Mouse (Mus musculus) MEL (cell line): ENCODE results near the gene Papss1. TPM values are rescaled to one million over a fixed set of nuclear protein-coding genes. Genes with fewer than 3 reads are reported as not detected.

Source experiments
- DNase-seq: peaks from one replicate; pipeline ENCODE4 v3.0.0; 2011; ENCODE audit warnings: low read depth, low spot score
- H3K27ac ChIP-seq: 2 replicates; pipeline ENCODE4 v1.5.1; 2012; ENCODE audit warnings: low read depth, mild to moderate bottlenecking, control low read depth, low read length, moderate library complexity; ENCODE audit not compliant: control insufficient read depth
- H3K27me3 ChIP-seq, 2 experiments: fragments of 150-350 bp in 1 of 2; sonication (generic) in 1 of 2; 2 replicates each; pipeline ENCODE4 v1.6.1; 2012; ENCODE audit warnings: low read length in 2 of 2, mild to moderate bottlenecking in 2 of 2, improper control_type of control experiment in 1 of 2, moderate library complexity in 1 of 2; ENCODE audit not compliant: insufficient read depth in 2 of 2, control insufficient read depth in 1 of 2
- H3K36me3 ChIP-seq, 2 experiments: 2 replicates each; pipeline ENCODE4 v1.6.1; 2012 to 2014; ENCODE audit warnings: low read length in 2 of 2, improper control_type of control experiment in 1 of 2, inconsistent platforms in 1 of 2, mild to moderate bottlenecking in 1 of 2; ENCODE audit not compliant: insufficient read depth in 2 of 2, control insufficient read depth in 1 of 2
- H3K4me1 ChIP-seq, 2 experiments: fragments of 150-350 bp in 1 of 2; sonication (generic) in 1 of 2; 2 replicates each; pipeline ENCODE4 v1.6.1; 2012; ENCODE audit warnings: low read length in 2 of 2, improper control_type of control experiment in 1 of 2, mild to moderate bottlenecking in 1 of 2; ENCODE audit not compliant: insufficient read depth in 2 of 2, control insufficient read depth in 1 of 2
- H3K4me3 ChIP-seq, 2 experiments: fragments of 150-350 bp in 1 of 2; sonication (generic) in 1 of 2; 2 replicates each; pipeline ENCODE4 v1.5.1; 2012; ENCODE audit warnings: low read depth in 2 of 2, low read length in 2 of 2, mild to moderate bottlenecking in 2 of 2, moderate library complexity in 2 of 2, control low read depth in 1 of 2, improper control_type of control experiment in 1 of 2; ENCODE audit not compliant: control insufficient read depth in 1 of 2, insufficient read depth in 1 of 2
- H3K79me2 ChIP-seq: 2 replicates; pipeline ENCODE4 v1.6.1; 2012; ENCODE audit warnings: mild to moderate bottlenecking, low read length, moderate library complexity; ENCODE audit not compliant: control insufficient read depth, poor library complexity, insufficient read depth
- H3K9ac ChIP-seq: 2 replicates; pipeline ENCODE4 v1.6.1; 2012; ENCODE audit warnings: low read depth, mild to moderate bottlenecking, control low read depth, low read length, moderate library complexity; ENCODE audit not compliant: control insufficient read depth, poor library complexity, severe bottlenecking
- H3K9me3 ChIP-seq: fragments of 150-350 bp; sonication (generic); replicated peaks from 2 replicates; pipeline ENCODE4 v1.6.1; 2012; ENCODE audit warnings: mild to moderate bottlenecking, low read length, improper control_type of control experiment, moderate library complexity; ENCODE audit not compliant: insufficient read depth
- CHD1 ChIP-seq: IDR thresholded peaks from 2 replicates; pipeline ENCODE4 v1.6.1; 2012; ENCODE audit warnings: low read depth, mild to moderate bottlenecking, inconsistent platforms, low read length, improper control_type of control experiment
- CHD2 ChIP-seq: IDR thresholded peaks from 2 replicates; pipeline ENCODE4 v1.6.1; 2011; ENCODE audit warnings: low read length, improper control_type of control experiment
- CTCF ChIP-seq, 3 experiments: IDR thresholded peaks in 2 of 3; conservative IDR thresholded peaks in 1 of 3; 2 replicates each; pipeline ENCODE4 v1.5.1; 2011 to 2012; ENCODE audit warnings: low read length in 3 of 3, low read depth in 2 of 3, mild to moderate bottlenecking in 2 of 3, improper control_type of control experiment in 1 of 3, inconsistent platforms in 1 of 3, mixed read lengths in 1 of 3, moderate library complexity in 1 of 3; ENCODE audit not compliant: control insufficient read depth in 1 of 3, insufficient read depth in 1 of 3, poor library complexity in 1 of 3, severe bottlenecking in 1 of 3
- E2F4 ChIP-seq: IDR thresholded peaks from 2 replicates; pipeline ENCODE4 v1.6.1; 2011; ENCODE audit warnings: low read depth, low read length, improper control_type of control experiment, borderline replicate concordance
- ETS1 ChIP-seq: IDR thresholded peaks from 2 replicates; pipeline ENCODE4 v1.6.1; 2012; ENCODE audit warnings: low read depth, mild to moderate bottlenecking, inconsistent platforms, low read length, improper control_type of control experiment, moderate library complexity
- GABPA ChIP-seq: IDR thresholded peaks from 2 replicates; pipeline ENCODE4 v1.6.1; 2012; ENCODE audit warnings: low read depth, mild to moderate bottlenecking, inconsistent platforms, low read length, improper control_type of control experiment, moderate library complexity
- HCFC1 ChIP-seq: IDR thresholded peaks from 2 replicates; pipeline ENCODE4 v1.6.1; 2012; ENCODE audit warnings: low read depth, mild to moderate bottlenecking, inconsistent platforms, low read length, improper control_type of control experiment, moderate library complexity
- JUND ChIP-seq: IDR thresholded peaks from 2 replicates; pipeline ENCODE4 v1.6.1; 2011; ENCODE audit warnings: low read depth, mild to moderate bottlenecking, improper control_type of control experiment, low read length
- MAX ChIP-seq: IDR thresholded peaks from 2 replicates; pipeline ENCODE4 v1.6.1; 2011; ENCODE audit warnings: low read length, improper control_type of control experiment
- MAZ ChIP-seq: IDR thresholded peaks from 2 replicates; pipeline ENCODE4 v1.6.1; 2012; ENCODE audit warnings: low read depth, mild to moderate bottlenecking, inconsistent platforms, low read length, improper control_type of control experiment
- MEF2A ChIP-seq: IDR thresholded peaks from 2 replicates; pipeline ENCODE4 v1.6.1; 2014; ENCODE audit warnings: low read depth, mild to moderate bottlenecking, inconsistent platforms, low read length, improper control_type of control experiment; ENCODE audit not compliant: poor library complexity, insufficient replicate concordance, severe bottlenecking; ENCODE audit errors: extremely low read depth
- MXI1 ChIP-seq: IDR thresholded peaks from 2 replicates; pipeline ENCODE4 v1.6.1; 2011; ENCODE audit warnings: mild to moderate bottlenecking, low read depth, low read length, improper control_type of control experiment
- MYC ChIP-seq: IDR thresholded peaks from 2 replicates; pipeline ENCODE4 v1.6.1; 2011; ENCODE audit warnings: low read depth, mild to moderate bottlenecking, low read length, improper control_type of control experiment, moderate library complexity
- NELFE ChIP-seq: IDR thresholded peaks from 2 replicates; pipeline ENCODE4 v1.6.1; 2011; ENCODE audit warnings: low read depth, low read length, improper control_type of control experiment
- POLR2A ChIP-seq, 2 experiments: IDR thresholded peaks; 2 replicates each; pipeline ENCODE4 v1.6.1; 2011 to 2012; ENCODE audit warnings: low read length in 2 of 2, mild to moderate bottlenecking in 2 of 2, control low read depth in 1 of 2, improper control_type of control experiment in 1 of 2, low read depth in 1 of 2, moderate library complexity in 1 of 2; ENCODE audit not compliant: control insufficient read depth in 1 of 2, insufficient read depth in 1 of 2, poor library complexity in 1 of 2
- POLR2AphosphoS2 ChIP-seq: IDR thresholded peaks from 2 replicates; pipeline ENCODE4 v1.6.1; 2011; ENCODE audit warnings: low read length, improper control_type of control experiment
- RAD21 ChIP-seq: IDR thresholded peaks from 2 replicates; pipeline ENCODE4 v1.6.1; 2011; ENCODE audit warnings: mild to moderate bottlenecking, low read depth, low read length, improper control_type of control experiment
- RCOR1 ChIP-seq: IDR thresholded peaks from 2 replicates; pipeline ENCODE4 v1.6.1; 2012; ENCODE audit warnings: low read depth, mild to moderate bottlenecking, inconsistent platforms, low read length, improper control_type of control experiment
- SIN3A ChIP-seq: IDR thresholded peaks from 2 replicates; pipeline ENCODE4 v1.6.1; 2012; ENCODE audit warnings: low read length, improper control_type of control experiment, inconsistent platforms
- SMC3 ChIP-seq: IDR thresholded peaks from 2 replicates; pipeline ENCODE4 v1.6.1; 2011; ENCODE audit warnings: low read depth, low read length, improper control_type of control experiment
- TBP ChIP-seq: IDR thresholded peaks from 2 replicates; pipeline ENCODE4 v1.8.0; 2011; ENCODE audit warnings: low read depth, low read length, improper control_type of control experiment
- TCF12 ChIP-seq: IDR thresholded peaks from 2 replicates; pipeline ENCODE4 v1.6.1; 2014; ENCODE audit warnings: low read depth, mild to moderate bottlenecking, inconsistent platforms, low read length, improper control_type of control experiment, moderate library complexity
- UBTF ChIP-seq: IDR thresholded peaks from 2 replicates; pipeline ENCODE4 v1.6.1; 2012; ENCODE audit warnings: low read depth, mild to moderate bottlenecking, inconsistent platforms, low read length, improper control_type of control experiment, moderate library complexity, borderline replicate concordance; ENCODE audit not compliant: insufficient read depth
- USF1 ChIP-seq: IDR thresholded peaks from 2 replicates; pipeline ENCODE4 v1.6.1; 2014; ENCODE audit warnings: low read depth, mild to moderate bottlenecking, inconsistent platforms, low read length, improper control_type of control experiment, moderate library complexity
- USF2 ChIP-seq, 2 experiments: IDR thresholded peaks; 2 replicates each; pipeline ENCODE4 v1.6.1; 2011 to 2012; ENCODE audit warnings: improper control_type of control experiment in 2 of 2, low read length in 2 of 2, borderline replicate concordance in 1 of 2, inconsistent platforms in 1 of 2, low read depth in 1 of 2, mild to moderate bottlenecking in 1 of 2; ENCODE audit not compliant: insufficient read depth in 1 of 2
- ZKSCAN1 ChIP-seq: IDR thresholded peaks from 2 replicates; pipeline ENCODE4 v1.6.1; 2012; ENCODE audit warnings: low read depth, mild to moderate bottlenecking, inconsistent platforms, low read length, improper control_type of control experiment, moderate library complexity
- ZMIZ1 ChIP-seq: IDR thresholded peaks from 2 replicates; pipeline ENCODE4 v1.6.1; 2012; ENCODE audit warnings: low read depth, mild to moderate bottlenecking, inconsistent platforms, low read length, improper control_type of control experiment, moderate library complexity
- ZNF384 ChIP-seq: IDR thresholded peaks from 2 replicates; pipeline ENCODE4 v1.6.1; 2012; ENCODE audit warnings: low read depth, mild to moderate bottlenecking, inconsistent platforms, low read length, improper control_type of control experiment
- polyA plus RNA-seq, 2 experiments: library from polyadenylated mRNA; stranded (reverse) in 1 of 2; unstranded in 1 of 2; fragments of >175 nt in 1 of 2; fragments of >200 nt in 1 of 2; gene quantifications; 2 replicates each; pipeline versions ENCODE4 v1.2.1 to v1.2.4; 2012; ENCODE audit warnings: low replicate concordance in 2 of 2, low read depth in 1 of 2; ENCODE audit not compliant: insufficient read length in 2 of 2, insufficient read depth in 1 of 2, missing spikeins in 1 of 2
- total RNA-seq: library from RNA; depleted of rRNA; stranded (reverse); fragments of 300-350 nt; gene quantifications from 2 replicates; pipeline ENCODE4 v1.2.3, GENCODE M21; 2012

The Papss1 gene
- total and polyA plus RNA-seq, 3 experiments = 27.7 to 36.2 TPM; not detected in 1

GRCm38 (mm10) chr3:131602995-131603414, 38.4 kb downstream of the Papss1 start:
- Histone ChIP-seq H3K36me3 (no peaks in the 10 kb centered on the region; a peak in 1 of 4 replicates), H3K27ac (no peak overlapping the region), H3K4me1 (no peaks in the 10 kb centered on the region), H3K9ac (no peak overlapping the region), H3K9me3 (no peaks in the 10 kb centered on the region), H3K4me3 (no peak overlapping the region), H3K27me3 (no peaks in the 10 kb centered on the region), H3K79me2 (no peaks in the 10 kb centered on the region)
- TF ChIP-seq USF1 = no peak
- no peak for TF ChIP-seq MEF2A
- TF ChIP-seq JUND = no peak
- no peak for TF ChIP-seq TCF12
- TF ChIP-seq ZMIZ1 = no peak
- no peak for TF ChIP-seq SMC3
- no peak for TF ChIP-seq ZNF384
- TF ChIP-seq CHD2 = no peak
- no peak for TF ChIP-seq E2F4
- TF ChIP-seq MAZ = no peak
- no peak for TF ChIP-seq ZKSCAN1
- no peak for TF ChIP-seq MAX
- no peak for TF ChIP-seq ETS1
- no peak for TF ChIP-seq POLR2AphosphoS2
- TF ChIP-seq MYC = no peak
- TF ChIP-seq NELFE = no peak
- no peak for TF ChIP-seq CTCF (IDR thresholded peaks at IDR 0.05 in 2 of 3, conservative IDR thresholded peaks at IDR 0.05 in 1 of 3; ENCODE audit: control insufficient read depth in 1 of 3, insufficient read depth in 1 of 3, low read depth in 2 of 3, low read length in 3 of 3, poor library complexity in 1 of 3, severe bottlenecking in 1 of 3)
- no peak for TF ChIP-seq RCOR1
- DNase-seq = no peak

GRCm38 (mm10) chr3:131608112-131608511, 43.5 kb downstream of the Papss1 start:
- Histone ChIP-seq H3K79me2 (no peaks in the 10 kb centered on the region), H3K9me3 (no peaks in the 10 kb centered on the region), H3K36me3 (no peaks in the 10 kb centered on the region; a peak in 2 of 4 replicates), H3K4me1 (no peaks in the 10 kb centered on the region), H3K27me3 (no peaks in the 10 kb centered on the region), H3K4me3 (no peak overlapping the region), H3K27ac (no peak overlapping the region), H3K9ac (no peak overlapping the region)
- TF ChIP-seq ZMIZ1 (no peak), MEF2A (no peak), ZNF384 (no peak), MXI1 (no peak), HCFC1 (no peak), POLR2AphosphoS2 (no peak), TBP (no peak), GABPA (no peak), USF2 (IDR thresholded peaks at IDR 0.05; ENCODE audit: borderline replicate concordance in 1 of 2, insufficient read depth in 1 of 2, low read depth in 1 of 2, low read length in 2 of 2) (no peak), CHD1 (no peak), UBTF (no peak), ZKSCAN1 (no peak), POLR2A (IDR thresholded peaks at IDR 0.05; ENCODE audit: control insufficient read depth in 1 of 2, insufficient read depth in 1 of 2, low read depth in 1 of 2, low read length in 2 of 2, poor library complexity in 1 of 2) (no peak), JUND (no peak), RCOR1 (no peak), RAD21 (no peak), SIN3A (no peak), SMC3 (no peak)
- DNase-seq = no peak
